Mouse (Mus musculus): ENCODE measurements around the gene Spaca6. TPM values are rescaled to one million over a fixed set of nuclear protein-coding genes. Genes with fewer than 3 reads are reported as not detected.
A peak's percentile ranks its signal among the peaks of the same experiment; 100 is the strongest.

The Spaca6 gene
- 17.4 and 23.6 TPM in 2 replicates for polyA plus RNA-seq (2015; fragmentation: Nextera tagmentation; extraction: Ambion mirVana)

- Histone ChIP-seq H3K4me2 (ENCODE audit: low read depth, low read length) (peak within 1 kb of the TSS; percentile 82), H3K9me3 (replicated peaks; ENCODE audit: control insufficient read depth, low read length) (no peaks in the 10 kb centered on the region), H3K9ac (ENCODE audit: low read length) (peak within 1 kb of the TSS; percentile 95), H3K4me3 (ENCODE audit: low read length) (peak within 1 kb of the TSS; percentile 88), H3K4me1 (ENCODE audit: control insufficient read depth, insufficient read depth, low read length) (peaks cover 24% of the 10 kb centered on the region), H3K36me3 (ENCODE audit: control insufficient read depth, insufficient read depth) (peaks cover 1% of the 10 kb centered on the region; the same call in 1 of the 2 replicates), H3K27me3 (ENCODE audit: control insufficient read depth, insufficient read depth, low read length) (no peaks in the 10 kb centered on the region), H3K27ac (ENCODE audit: low read length) (peak within 1 kb of the TSS; percentile 99)
- WGBS, result 1% methylated on average over 38 of the region's 42 CpGs
- ATAC-seq (replicated peaks; ENCODE audit: extremely low read depth, insufficient read depth, low FRiP score), result peak; percentile 84
Observed at GRCm38 (mm10) chr17:17826751-17827657, at the start of gene Spaca6. Spaca6 (plus strand) TSS chr17:17827158.

- Histone ChIP-seq H3K27me3 (ENCODE audit: control insufficient read depth, insufficient read depth, low read length) (no peaks in the 10 kb centered on the region), H3K36me3 (ENCODE audit: control insufficient read depth, insufficient read depth) (no peaks in the 10 kb centered on the region), H3K4me3 (ENCODE audit: low read length) (no peak overlapping the region), H3K9ac (ENCODE audit: low read length) (no peak overlapping the region), H3K4me1 (ENCODE audit: control insufficient read depth, insufficient read depth, low read length) (no peaks in the 10 kb centered on the region), H3K4me2 (ENCODE audit: low read depth, low read length) (no peak overlapping the region), H3K27ac (ENCODE audit: low read length) (no peak overlapping the region), H3K9me3 (replicated peaks; ENCODE audit: control insufficient read depth, low read length) (no peaks in the 10 kb centered on the region)
- ATAC-seq (replicated peaks; ENCODE audit: extremely low read depth, insufficient read depth, low FRiP score), result no peak
- 68% methylated on average over 3 of the region's 3 CpGs for WGBS
Observed at GRCm38 (mm10) chr17:17790866-17791630, 35.9 kb upstream of the Spaca6 start.

DNA sequence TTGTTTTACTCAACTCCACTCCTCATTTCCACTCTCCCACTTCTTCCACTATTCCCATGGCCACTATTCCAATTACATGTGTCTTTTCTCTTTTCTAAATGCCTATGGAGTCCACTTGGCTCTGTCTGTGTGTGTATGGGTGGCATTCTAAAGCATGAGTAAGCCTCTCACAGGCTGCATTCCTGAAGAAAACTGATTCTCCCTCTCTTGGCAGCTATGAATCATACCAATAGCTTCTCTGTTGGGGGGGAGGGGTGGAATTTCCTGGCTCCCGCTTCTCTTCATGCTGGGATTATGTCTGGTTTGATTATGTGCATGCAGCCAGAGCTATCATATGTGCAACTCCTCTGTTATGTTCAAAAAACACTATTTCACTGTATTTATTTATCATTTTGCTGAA lies 34.4 kb upstream of the Spaca6 start:
- 35% methylated on average over 1 of the region's 1 CpGs for WGBS
- H3K9ac ChIP-seq (ENCODE audit: low read length), result no peak overlapping the region
- no peak overlapping the region for H3K4me3 ChIP-seq (ENCODE audit: low read length)
- no peak; the same call in 1 of the 2 replicates for ATAC-seq (replicated peaks; ENCODE audit: extremely low read depth, insufficient read depth, low FRiP score)
- no peaks in the 10 kb centered on the region for H3K9me3 ChIP-seq (replicated peaks; ENCODE audit: control insufficient read depth, low read length)
- no peaks in the 10 kb centered on the region for H3K27me3 ChIP-seq (ENCODE audit: control insufficient read depth, insufficient read depth, low read length)
- H3K4me1 ChIP-seq (ENCODE audit: control insufficient read depth, insufficient read depth, low read length), result no peaks in the 10 kb centered on the region
- H3K4me2 ChIP-seq (ENCODE audit: low read depth, low read length), result no peak overlapping the region
- H3K27ac ChIP-seq (ENCODE audit: low read length), result no peak overlapping the region
- H3K36me3 ChIP-seq (ENCODE audit: control insufficient read depth, insufficient read depth), result no peaks in the 10 kb centered on the region

- Histone ChIP-seq H3K27ac (ENCODE audit: low read length) (no peak overlapping the region), H3K4me3 (ENCODE audit: low read length) (no peak overlapping the region), H3K4me2 (ENCODE audit: low read depth, low read length) (no peak overlapping the region), H3K27me3 (ENCODE audit: control insufficient read depth, insufficient read depth, low read length) (no peaks in the 10 kb centered on the region), H3K9ac (ENCODE audit: low read length) (no peak overlapping the region), H3K36me3 (ENCODE audit: control insufficient read depth, insufficient read depth) (no peaks in the 10 kb centered on the region), H3K4me1 (ENCODE audit: control insufficient read depth, insufficient read depth, low read length) (no peaks in the 10 kb centered on the region), H3K9me3 (replicated peaks; ENCODE audit: control insufficient read depth, low read length) (no peaks in the 10 kb centered on the region)
- 36% methylated on average over 2 of the region's 2 CpGs for WGBS
- no peak for ATAC-seq (replicated peaks; ENCODE audit: extremely low read depth, insufficient read depth, low FRiP score)
Observed at GRCm38 (mm10) chr17:17795527-17795926, 31.4 kb upstream of the Spaca6 start.

DNA sequence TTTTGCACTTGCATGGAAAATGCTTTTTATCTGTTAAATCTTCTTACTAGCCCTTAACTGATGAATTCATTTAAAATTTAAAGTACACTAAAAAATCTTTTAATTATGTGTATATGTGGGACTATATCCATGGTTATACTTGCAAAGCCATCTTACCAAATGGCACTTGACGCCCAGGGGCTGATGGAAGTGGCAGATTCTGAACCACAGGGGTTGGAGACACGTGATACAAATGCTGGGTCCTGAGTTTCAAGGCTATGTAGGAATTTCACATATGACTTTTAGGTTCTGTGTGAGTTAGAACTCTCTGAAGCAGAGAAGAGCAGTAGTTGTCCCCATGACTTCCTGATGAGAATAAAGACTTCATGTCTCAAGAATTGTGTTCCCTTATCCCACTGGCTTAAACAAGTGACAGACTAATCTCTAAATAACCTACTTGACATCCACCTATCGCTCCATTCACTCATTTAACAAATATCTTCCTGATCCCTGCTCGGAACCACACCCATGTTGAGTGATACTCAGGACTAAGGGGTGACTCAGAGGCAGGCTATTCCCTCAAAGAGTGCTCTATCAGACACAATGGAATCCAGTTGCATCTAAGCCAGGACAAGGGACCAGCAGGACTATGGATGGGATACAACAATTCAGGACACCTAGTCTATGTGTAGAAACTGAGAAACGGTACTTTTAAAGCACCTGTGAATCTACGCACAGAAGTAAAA lies 3.2 kb upstream of the Spaca6 start:
- H3K9ac ChIP-seq (ENCODE audit: low read length), result no peak overlapping the region
- ATAC-seq (replicated peaks; ENCODE audit: extremely low read depth, insufficient read depth, low FRiP score), result no peak
- no peak overlapping the region for H3K4me2 ChIP-seq (ENCODE audit: low read depth, low read length)
- no peak overlapping the region for H3K27ac ChIP-seq (ENCODE audit: low read length)
- no peaks in the 10 kb centered on the region for H3K9me3 ChIP-seq (replicated peaks; ENCODE audit: control insufficient read depth, low read length)
- H3K27me3 ChIP-seq (ENCODE audit: control insufficient read depth, insufficient read depth, low read length), result no peaks in the 10 kb centered on the region
- no peaks in the 10 kb centered on the region for H3K36me3 ChIP-seq (ENCODE audit: control insufficient read depth, insufficient read depth)
- H3K4me3 ChIP-seq (ENCODE audit: low read length), result no peak overlapping the region
- 76% methylated on average over 6 of the region's 6 CpGs for WGBS
- H3K4me1 ChIP-seq (ENCODE audit: control insufficient read depth, insufficient read depth, low read length), result 0 out of 2 replicates have a peak, but pooled peaks cover under 1% of the 10 kb centered on the region

GRCm38 (mm10) chr17:17825921-17826591 lies 902 bp upstream of the Spaca6 start:
- Histone ChIP-seq H3K9ac (ENCODE audit: low read length) (peak overlapping the region; percentile 95), H3K4me3 (ENCODE audit: low read length) (peak overlapping the region; percentile 88), H3K36me3 (ENCODE audit: control insufficient read depth, insufficient read depth) (no peaks in the 10 kb centered on the region), H3K27ac (ENCODE audit: low read length) (peak overlapping the region; percentile 99), H3K27me3 (ENCODE audit: control insufficient read depth, insufficient read depth, low read length) (no peaks in the 10 kb centered on the region), H3K4me1 (ENCODE audit: control insufficient read depth, insufficient read depth, low read length) (peaks cover 19% of the 10 kb centered on the region), H3K4me2 (ENCODE audit: low read depth, low read length) (peak overlapping the region; percentile 82), H3K9me3 (replicated peaks; ENCODE audit: control insufficient read depth, low read length) (no peaks in the 10 kb centered on the region)
- 2% methylated on average over 19 of the region's 22 CpGs for WGBS
- ATAC-seq (replicated peaks; ENCODE audit: extremely low read depth, insufficient read depth, low FRiP score), result peak; percentile 24

DNA sequence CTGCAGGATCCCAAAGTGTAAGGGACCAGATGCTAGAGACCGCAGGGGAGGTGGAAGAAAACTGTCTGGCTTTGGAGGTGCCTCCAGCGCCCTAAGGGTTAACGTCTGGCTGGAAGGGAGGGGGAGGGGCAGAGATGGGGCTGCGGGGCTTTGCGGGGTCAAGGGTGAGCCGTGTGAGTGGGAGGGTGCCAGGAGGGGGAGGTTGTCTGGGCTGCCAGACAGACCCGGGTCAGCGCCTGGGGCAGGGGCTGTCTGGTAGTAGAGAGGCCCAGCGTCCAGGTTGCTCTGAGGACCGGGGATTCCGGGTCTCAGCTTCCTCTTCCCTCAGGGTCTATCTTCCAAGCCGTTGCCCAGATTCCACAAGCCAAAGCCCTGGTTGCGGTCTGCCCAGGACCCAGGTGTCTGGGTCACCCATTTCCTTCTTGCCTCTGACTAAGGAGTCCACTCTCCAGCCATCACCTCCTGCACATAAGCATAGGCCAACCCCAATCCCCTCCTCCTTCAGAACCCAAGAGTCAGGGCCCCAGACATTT lies 766 bp downstream of the Spaca6 start:
- Histone ChIP-seq H3K27me3 (ENCODE audit: control insufficient read depth, insufficient read depth, low read length) (no peaks in the 10 kb centered on the region), H3K27ac (ENCODE audit: low read length) (peak overlapping the region; percentile 99), H3K9ac (ENCODE audit: low read length) (peak overlapping the region; percentile 95), H3K9me3 (replicated peaks; ENCODE audit: control insufficient read depth, low read length) (no peaks in the 10 kb centered on the region), H3K4me2 (ENCODE audit: low read depth, low read length) (peak overlapping the region; percentile 82), H3K4me3 (ENCODE audit: low read length) (peak overlapping the region; percentile 88), H3K36me3 (ENCODE audit: control insufficient read depth, insufficient read depth) (peaks cover 7% of the 10 kb centered on the region; the same call in 1 of the 2 replicates), H3K4me1 (ENCODE audit: control insufficient read depth, insufficient read depth, low read length) (peaks cover 27% of the 10 kb centered on the region)
- ATAC-seq (replicated peaks; ENCODE audit: extremely low read depth, insufficient read depth, low FRiP score), result peak; percentile 35
- under 1% methylated on average over 13 of the region's 13 CpGs for WGBS
